Mouse (Mus musculus): ENCODE data around the gene Xlr4c. TPM values are rescaled to one million over a fixed set of nuclear protein-coding genes. Genes with fewer than 3 reads are reported as not detected.

The Xlr4c gene
- 0.23 TPM in 1 of 2 replicates, not detected in the other for polyA plus RNA-seq (2012; rRNA removed)

GRCm38 (mm10) chrX:73242821-73243325, at the start of gene Xlr4c:
Gene Xlr4c, minus strand, starts transcription at chrX:73243130.

GRCm38 (mm10) chrX:73265270-73265669, 22.3 kb upstream of the Xlr4c start, which contains the start of gene Xlr3c:
Gene Xlr3c, minus strand, starts transcription at chrX:73265390.

GRCm38 (mm10) chrX:73227914-73228605, 14.9 kb downstream of the Xlr4c start, which contains the start of gene F8a:
Gene F8a, plus strand, starts transcription at chrX:73228291.

GRCm38 (mm10) chrX:73213819-73214564, 28.9 kb downstream of the Xlr4c start, which contains the start of gene Xlr4b:
Gene Xlr4b, plus strand, starts transcription at chrX:73214333.

GRCm38 (mm10) chrX:73191934-73192333, 51.0 kb downstream of the Xlr4c start, which contains the start of gene Xlr3b:
Gene Xlr3b, plus strand, starts transcription at chrX:73192207.

Other genes starting within 250 kb of the Xlr4c start
- gene Pnma5, start 206.0 kb downstream of the Xlr4c start, polyA plus RNA-seq (2012; rRNA removed), result 0.35 and 0.40 TPM in 2 replicates
- gene Pnma3, start 178.3 kb downstream of the Xlr4c start, polyA plus RNA-seq (2012; rRNA removed), result 22.8 and 27.1 TPM in 2 replicates
- 0.16 and 0.57 TPM in 2 replicates for gene Xlr4a, start 160.7 kb downstream of the Xlr4c start, polyA plus RNA-seq (2012; rRNA removed)
- gene Xlr3a, start 146.0 kb downstream of the Xlr4c start, polyA plus RNA-seq (2012; rRNA removed), result 2.3 and 2.4 TPM in 2 replicates
- 0.95 and 1.1 TPM in 2 replicates for gene Gm14685, start 126.1 kb downstream of the Xlr4c start, polyA plus RNA-seq (2012; rRNA removed)
- not detected in 2 replicates for gene Xlr5b, start 94.3 kb downstream of the Xlr4c start, polyA plus RNA-seq (2012; rRNA removed)
- 1.2 TPM in 2 replicates for gene DXBay18, start 93.7 kb downstream of the Xlr4c start, polyA plus RNA-seq (2012; rRNA removed)
- not detected in 2 replicates for gene Spin2d, start 66.1 kb downstream of the Xlr4c start, polyA plus RNA-seq (2012; rRNA removed)
- 3.5 and 7.2 TPM in 2 replicates for gene Xlr3b, start 50.9 kb downstream of the Xlr4c start, polyA plus RNA-seq (2012; rRNA removed)
- gene Xlr4b, start 28.8 kb downstream of the Xlr4c start, polyA plus RNA-seq (2012; rRNA removed), result 0.13 and 0.47 TPM in 2 replicates
- gene F8a, start 14.8 kb downstream of the Xlr4c start, polyA plus RNA-seq (2012; rRNA removed), result 13.1 and 15.3 TPM in 2 replicates
- 0.08 and 0.12 TPM in 2 replicates for gene Xlr3c, start 22.3 kb upstream of the Xlr4c start, polyA plus RNA-seq (2012; rRNA removed)
- gene Xlr5a, start 49.8 kb upstream of the Xlr4c start, polyA plus RNA-seq (2012; rRNA removed), result 0.07 TPM in 1 of 2 replicates, not detected in the other
- gene Xlr5c, start 49.8 kb upstream of the Xlr4c start, polyA plus RNA-seq (2012; rRNA removed), result not detected in 2 replicates
- gene Gm45015, start 93.7 kb upstream of the Xlr4c start, polyA plus RNA-seq (2012; rRNA removed), result not detected in 2 replicates
- 20.4 and 21.9 TPM in 2 replicates for gene Zfp275, start 99.5 kb upstream of the Xlr4c start, polyA plus RNA-seq (2012; rRNA removed)
- gene Gm18336, start 155.6 kb upstream of the Xlr4c start, polyA plus RNA-seq (2012; rRNA removed), result 0.16 and 0.26 TPM in 2 replicates
- 2.9 and 3.0 TPM in 2 replicates for gene Zfp92, start 168.0 kb upstream of the Xlr4c start, polyA plus RNA-seq (2012; rRNA removed)
- gene Trex2, start 192.2 kb upstream of the Xlr4c start, polyA plus RNA-seq (2012; rRNA removed), result 0.26 TPM in 1 of 2 replicates, not detected in the other
- gene Haus7, start 215.9 kb upstream of the Xlr4c start, polyA plus RNA-seq (2012; rRNA removed), result 46.5 and 50.4 TPM in 2 replicates
- gene Bgn, start 240.5 kb upstream of the Xlr4c start, polyA plus RNA-seq (2012; rRNA removed), result 34.7 and 51.7 TPM in 2 replicates